Mouse (Mus musculus) small intestine, adult 2 months (tissue): ENCODE measurements around the gene Usp34.

Experiments
- CTCF ChIP-seq: fragments of 200-500 bp; IDR thresholded peaks from 2 replicates; pipeline ENCODE4 v1.5.1; 2012; ENCODE audit warnings: low read depth, mild to moderate bottlenecking, control low read depth, inconsistent platforms, low read length, moderate library complexity, mixed read lengths; ENCODE audit not compliant: insufficient replicate concordance, insufficient read length; ENCODE audit errors: extremely low read depth
- POLR2A ChIP-seq: fragments of 200-500 bp; IDR thresholded peaks from 2 replicates; pipeline ENCODE4 v1.6.1; 2012; ENCODE audit warnings: low read depth, mild to moderate bottlenecking, control low read depth, inconsistent platforms, low read length, moderate library complexity

- TF ChIP-seq CTCF: no peak
- no peak for TF ChIP-seq POLR2A
Measured at GRCm38 (mm10) chr11:23520473-23521205, 213.9 kb downstream of the Usp34 start, which contains the start of gene 1700093K21Rik.
